Mouse (Mus musculus) lung, adult 18-20 months (tissue): Measurements from ENCODE around the gene Dnajc3.

Experiments used
- DNase-seq, 2 experiments: peaks; one replicate each; pipeline ENCODE4 v3.0.0; 2022; ENCODE audit warnings: mixed read lengths in 2 of 2

Gene Dnajc3

GRCm38 (mm10) chr14:118984161-118984560, 46.4 kb downstream of the Dnajc3 start:
- no peak for DNase-seq

GRCm38 (mm10) chr14:118986653-118987522, 49.1 kb downstream of the Dnajc3 start:
- DNase-seq = peak; percentile 57 to 61

GRCm38 (mm10) chr14:118987523-118988496, 50.0 kb downstream of the Dnajc3 start:
- peak in 1 of 2 experiments; percentile 39 for DNase-seq

- no peak for DNase-seq
Measured at GRCm38 (mm10) chr14:118995226-118995925, 57.6 kb downstream of the Dnajc3 start.

GRCm38 (mm10) chr14:119003320-119003719, 65.5 kb downstream of the Dnajc3 start:
- peak; percentile 27 to 38 for DNase-seq

- DNase-seq = no peak
Measured at GRCm38 (mm10) chr14:119005834-119006233, 68.1 kb downstream of the Dnajc3 start.

- DNase-seq = no peak
Measured at GRCm38 (mm10) chr14:119006441-119007102, 68.8 kb downstream of the Dnajc3 start.

GRCm38 (mm10) chr14:119007103-119007951, 69.6 kb downstream of the Dnajc3 start:
- peak; percentile 100 for DNase-seq

GRCm38 (mm10) chr14:119008031-119008590, 70.3 kb downstream of the Dnajc3 start:
- no peak for DNase-seq

- DNase-seq = no peak
Measured at GRCm38 (mm10) chr14:119009531-119009930, 71.8 kb downstream of the Dnajc3 start.

- peak in 1 of 2 experiments; percentile 6 for DNase-seq
Measured at GRCm38 (mm10) chr14:119012607-119013431, 75.0 kb downstream of the Dnajc3 start.

- DNase-seq = no peak
Measured at GRCm38 (mm10) chr14:119013549-119013948, 75.8 kb downstream of the Dnajc3 start.

GRCm38 (mm10) chr14:119025889-119026288, 88.1 kb downstream of the Dnajc3 start:
- no peak for DNase-seq

- DNase-seq = peak; percentile 50 to 71
Measured at GRCm38 (mm10) chr14:119027130-119027529, 89.4 kb downstream of the Dnajc3 start.

GRCm38 (mm10) chr14:119027675-119028253, 90.0 kb downstream of the Dnajc3 start:
- DNase-seq = no peak
